Mouse (Mus musculus) macrophage (primary cell): ENCODE results near the gene Amotl2. TPM values are rescaled to one million over a fixed set of nuclear protein-coding genes. Genes with fewer than 3 reads are reported as not detected.
"Not testable (repeated sequence)": the region's sequence is repeated elsewhere in the genome, so short reads cannot be mapped to it uniquely, and the experiment has no call there.

ENCODE experiments used
- H3K27ac ChIP-seq: fragments of 350-480 bp; formaldehyde crosslinking; 2 replicates; pipeline ENCODE4 v1.9.0; 2021
- H3K36me3 ChIP-seq: fragments of 350-480 bp; formaldehyde crosslinking; 2 replicates; pipeline ENCODE4 v1.9.0; 2021; ENCODE audit errors: inconsistent target
- H3K4me3 ChIP-seq: fragments of 350-480 bp; formaldehyde crosslinking; 2 replicates; pipeline ENCODE4 v1.9.0; 2021; ENCODE audit errors: inconsistent target
- H3K79me2 ChIP-seq: fragments of 350-480 bp; formaldehyde crosslinking; 2 replicates; pipeline ENCODE4 v1.9.0; 2021; ENCODE audit errors: inconsistent target
- WGBS: methylation state at CpG from one replicate; pipeline ENCODE4 v1.1.7; 2026; ENCODE audit warnings: inconsistent platforms; ENCODE audit not compliant: missing documents; 5-methylcytosine and 5-hydroxymethylcytosine counted together
- polyA plus RNA-seq: library from polyadenylated mRNA; stranded (reverse); fragments of 250-400 nt; gene quantifications from 3 replicates; pipeline ENCODE4 v1.2.4, GENCODE M21; 2018; ENCODE audit warnings: inconsistent platforms

Gene Amotl2
- polyA plus RNA-seq, 1 experiment from 2014 or later: 0.22 TPM

DNA sequence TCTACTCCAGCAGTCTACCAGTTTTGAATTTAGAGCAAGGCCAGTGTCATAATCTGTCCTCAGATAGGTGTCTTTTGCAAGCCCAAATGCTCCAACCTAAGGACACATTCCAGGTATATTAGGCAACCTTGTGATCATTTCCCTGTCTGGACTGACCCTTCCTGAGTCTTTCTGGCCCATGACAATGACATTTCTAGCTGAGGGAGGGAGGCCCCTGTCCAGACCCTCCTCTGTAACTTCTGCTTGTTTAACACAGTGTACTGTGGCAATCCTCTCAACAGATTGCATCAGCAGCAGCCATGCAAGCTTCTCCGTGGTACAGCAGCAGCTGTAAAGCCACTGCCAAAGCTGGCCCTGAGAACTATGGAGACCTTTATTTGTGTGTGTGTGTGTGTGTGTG, 19.5 kb downstream of the Amotl2 start:
- WGBS: 33% methylated on average over 1 of the region's 1 CpGs
- no peak overlapping the region for H3K4me3 ChIP-seq
- no peaks in the 10 kb centered on the region for H3K79me2 ChIP-seq
- no peak overlapping the region for H3K27ac ChIP-seq
- H3K36me3 ChIP-seq: no peaks in the 10 kb centered on the region

DNA sequence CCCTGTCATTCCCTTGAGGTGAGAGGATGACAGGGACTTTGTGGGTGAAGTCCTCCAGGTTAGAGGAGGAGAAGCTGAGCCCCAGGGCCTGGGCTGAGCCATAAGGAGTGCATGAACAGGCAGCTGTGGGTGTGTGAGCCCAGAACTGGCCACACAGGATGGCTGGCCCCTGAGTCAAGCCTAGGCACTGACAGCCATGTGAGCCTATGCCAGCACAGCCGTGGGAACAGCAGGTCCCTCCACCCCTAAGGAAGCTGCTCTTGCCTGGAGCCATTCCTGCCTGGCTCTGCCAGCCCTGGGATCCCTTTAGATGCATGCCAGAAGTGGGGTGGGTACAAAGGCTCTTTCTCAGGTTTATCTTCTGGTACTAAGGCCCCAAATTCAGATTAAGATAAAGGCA, 20.9 kb downstream of the Amotl2 start:
- 80% methylated on average over 1 of the region's 1 CpGs for WGBS
- H3K36me3 ChIP-seq: no peaks in the 10 kb centered on the region
- no peaks in the 10 kb centered on the region for H3K79me2 ChIP-seq
- no peak overlapping the region for H3K27ac ChIP-seq
- H3K4me3 ChIP-seq: no peak overlapping the region

DNA sequence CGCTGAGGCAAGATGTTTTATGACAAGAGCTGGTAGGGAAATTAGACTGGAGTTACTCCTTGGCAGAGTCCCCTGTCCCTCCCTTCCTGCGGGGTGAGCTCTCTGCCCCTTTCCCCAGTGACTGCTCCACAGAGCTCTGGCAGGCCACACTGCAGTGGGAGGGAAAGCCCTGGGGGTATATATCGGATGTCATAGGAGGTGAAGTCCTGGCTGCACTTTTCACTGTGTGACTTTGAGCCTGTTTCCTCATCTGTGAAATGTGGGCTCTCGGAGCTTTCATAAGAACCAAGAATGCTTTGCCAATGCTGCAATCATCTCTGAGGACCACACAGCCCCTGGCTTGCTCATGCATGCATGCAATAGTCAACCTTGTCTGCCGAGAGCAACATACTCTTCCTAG, 30.3 kb downstream of the Amotl2 start:
- Histone ChIP-seq H3K27ac (no peak overlapping the region), H3K36me3 (no peaks in the 10 kb centered on the region), H3K4me3 (no peak overlapping the region), H3K79me2 (no peaks in the 10 kb centered on the region)
- 63% methylated on average over 5 of the region's 5 CpGs for WGBS

DNA sequence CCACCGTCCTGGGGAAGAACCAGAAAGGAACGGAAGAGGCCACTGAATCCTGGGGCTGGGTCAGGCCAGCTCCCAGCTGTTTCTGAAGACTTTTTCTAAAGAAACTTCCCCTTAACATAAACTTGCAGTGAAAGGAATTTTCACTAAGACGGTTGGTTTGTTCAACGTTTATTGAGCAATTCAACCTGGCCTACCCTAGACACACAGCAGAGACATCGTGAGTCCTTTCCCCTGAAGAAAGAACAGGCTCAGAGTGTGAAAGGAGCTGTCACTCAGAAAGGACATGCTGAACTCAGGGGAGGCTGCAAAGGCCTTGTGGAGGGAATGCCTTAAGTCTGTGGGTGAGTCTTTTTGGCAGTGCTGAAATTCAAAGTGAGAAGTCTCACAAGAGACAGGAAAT, 31.4 kb downstream of the Amotl2 start:
- Histone ChIP-seq H3K36me3 (no peaks in the 10 kb centered on the region), H3K27ac (no peak overlapping the region), H3K4me3 (no peak overlapping the region), H3K79me2 (no peaks in the 10 kb centered on the region)
- WGBS: 32% methylated on average over 5 of the region's 5 CpGs

DNA sequence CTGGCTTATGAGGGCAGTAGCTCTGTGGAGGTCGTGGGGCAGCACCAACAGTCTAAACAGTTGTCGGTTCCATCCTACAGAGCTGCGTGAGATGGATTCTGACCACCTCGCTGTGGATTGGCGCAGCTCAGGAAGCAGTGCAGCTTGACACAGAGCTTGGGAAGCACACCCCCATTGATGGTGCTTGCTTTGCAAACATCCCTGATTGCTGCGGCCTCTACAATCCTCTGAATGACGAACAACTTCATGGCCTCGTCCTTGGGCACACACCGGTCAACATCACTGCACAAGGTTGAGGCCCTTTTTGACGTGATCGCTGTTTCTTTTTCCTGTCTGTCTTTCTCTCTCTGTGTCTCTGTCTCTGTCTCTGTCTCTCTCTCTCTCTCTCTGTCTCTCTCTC, 32.7 kb downstream of the Amotl2 start:
- H3K27ac ChIP-seq: no peak overlapping the region
- WGBS: 87% methylated on average over 11 of the region's 11 CpGs
- no peak overlapping the region for H3K4me3 ChIP-seq
- no peaks in the 10 kb centered on the region for H3K79me2 ChIP-seq
- no peaks in the 10 kb centered on the region for H3K36me3 ChIP-seq

DNA sequence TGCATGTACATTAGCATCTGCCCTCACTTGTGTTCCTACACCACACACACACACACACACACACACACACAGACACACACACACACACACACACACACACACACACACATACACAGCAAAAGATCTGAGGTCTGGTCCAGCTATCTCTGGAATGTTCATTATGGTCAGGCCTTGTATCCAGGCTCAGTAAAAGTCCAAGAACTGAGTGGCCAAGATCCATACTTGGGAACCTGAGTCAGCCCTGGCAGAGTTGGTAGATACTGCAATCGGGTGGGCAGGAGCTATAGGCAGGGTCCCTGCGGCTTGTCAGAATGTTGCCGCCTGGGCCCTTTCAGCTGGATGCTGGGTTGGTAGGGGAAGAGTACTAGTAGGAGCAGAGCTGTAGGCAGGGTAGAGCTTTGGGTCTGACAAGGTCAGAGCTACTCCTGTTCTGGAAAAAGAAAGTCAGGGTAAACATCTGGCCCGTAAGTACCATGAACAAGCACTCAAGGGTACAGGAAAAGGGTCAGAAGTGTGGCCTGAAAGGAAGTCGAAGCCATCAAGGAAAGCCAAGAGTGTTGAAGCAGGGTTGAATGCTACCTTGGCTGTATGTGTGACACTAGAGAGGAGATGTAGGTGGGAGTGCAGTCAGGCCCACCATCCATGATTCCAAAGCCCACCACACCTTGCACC, 35.3 kb downstream of the Amotl2 start:
- WGBS: 87% methylated on average over 5 of the region's 5 CpGs
- no peaks in the 10 kb centered on the region for H3K79me2 ChIP-seq
- H3K4me3 ChIP-seq: no peak overlapping the region
- H3K36me3 ChIP-seq: no peaks in the 10 kb centered on the region
- H3K27ac ChIP-seq: no peak overlapping the region

DNA sequence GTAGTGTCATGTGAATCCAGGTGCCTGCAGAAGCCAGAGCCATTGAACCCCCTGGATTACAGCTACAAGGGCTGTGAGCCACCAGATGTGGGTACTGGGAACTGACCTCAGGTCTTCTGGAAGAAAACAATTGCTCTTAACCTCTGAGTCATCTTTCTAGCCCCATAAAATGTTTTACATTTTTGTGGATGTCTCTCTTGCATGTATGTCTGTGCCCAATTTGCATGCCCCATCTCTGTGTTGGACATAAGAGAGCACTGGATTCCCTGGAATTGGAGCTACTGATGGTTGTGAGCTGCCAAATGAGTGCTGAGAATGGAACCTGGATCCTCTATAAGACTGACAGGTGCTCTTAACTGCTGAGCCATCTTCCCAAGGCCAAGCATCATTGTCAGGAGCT, 36.8 kb downstream of the Amotl2 start:
- Histone ChIP-seq H3K4me3 (no peak overlapping the region), H3K27ac (no peak overlapping the region), H3K36me3 (no peaks in the 10 kb centered on the region), H3K79me2 (no peaks in the 10 kb centered on the region)

DNA sequence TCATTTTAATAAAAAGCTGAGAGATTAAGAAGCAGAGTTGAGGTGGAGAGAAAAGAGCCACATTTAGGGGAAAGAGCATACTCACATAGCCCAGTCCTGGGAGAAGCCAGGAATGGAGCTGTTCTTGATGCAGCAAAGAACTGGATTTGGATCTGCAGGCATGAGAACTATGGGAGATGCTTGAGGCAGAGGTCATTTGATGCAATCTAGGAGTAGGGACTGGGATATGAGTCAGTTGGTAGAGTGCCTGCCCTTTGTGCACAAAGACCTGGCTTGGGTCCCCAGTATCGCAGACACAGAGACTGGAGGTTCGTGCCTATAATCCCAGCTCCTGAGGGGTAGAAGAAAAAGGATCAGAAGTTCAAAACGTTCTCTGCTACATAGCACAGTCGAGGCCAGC, 38.7 kb downstream of the Amotl2 start:
- 89% methylated on average over 4 of the region's 4 CpGs for WGBS
- no peaks in the 10 kb centered on the region for H3K79me2 ChIP-seq
- H3K27ac ChIP-seq: no peak overlapping the region
- no peak overlapping the region for H3K4me3 ChIP-seq
- H3K36me3 ChIP-seq: no peaks in the 10 kb centered on the region

DNA sequence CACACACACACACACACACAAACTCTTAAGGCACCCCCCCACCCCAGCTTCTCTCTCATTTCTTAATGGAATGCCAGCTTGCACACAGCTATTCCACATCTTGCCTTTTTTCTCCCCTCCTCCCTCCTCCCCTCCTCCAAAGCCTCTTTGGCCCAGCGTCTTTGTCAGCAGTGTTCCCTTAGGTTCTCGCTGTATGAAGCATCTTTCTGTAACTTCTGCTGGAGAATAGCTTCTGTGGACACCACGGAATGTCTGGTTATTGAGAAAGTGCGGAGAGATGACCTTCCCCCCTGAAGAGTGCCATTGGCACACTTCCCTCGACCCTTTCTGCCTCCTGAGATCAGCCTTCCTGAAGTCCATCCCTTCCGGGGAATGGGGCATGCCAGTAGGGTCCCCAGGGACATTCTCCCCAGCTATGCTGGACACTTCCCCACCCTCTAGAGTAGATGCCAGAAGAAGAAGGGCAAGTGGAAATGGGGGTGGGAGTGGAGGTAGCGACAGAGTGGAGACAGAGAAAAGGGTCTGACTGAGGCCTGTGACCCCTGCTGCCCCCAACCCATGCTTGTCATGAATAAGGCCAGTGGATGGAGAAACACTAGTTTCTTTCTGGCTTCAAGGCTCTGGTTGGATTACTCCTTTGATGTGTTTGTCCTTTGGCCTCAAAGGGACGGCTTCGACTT, 39.3 kb downstream of the Amotl2 start:
- no peaks in the 10 kb centered on the region for H3K79me2 ChIP-seq
- 88% methylated on average over 9 of the region's 9 CpGs for WGBS
- no peak overlapping the region for H3K4me3 ChIP-seq
- H3K27ac ChIP-seq: no peak overlapping the region
- H3K36me3 ChIP-seq: no peaks in the 10 kb centered on the region

DNA sequence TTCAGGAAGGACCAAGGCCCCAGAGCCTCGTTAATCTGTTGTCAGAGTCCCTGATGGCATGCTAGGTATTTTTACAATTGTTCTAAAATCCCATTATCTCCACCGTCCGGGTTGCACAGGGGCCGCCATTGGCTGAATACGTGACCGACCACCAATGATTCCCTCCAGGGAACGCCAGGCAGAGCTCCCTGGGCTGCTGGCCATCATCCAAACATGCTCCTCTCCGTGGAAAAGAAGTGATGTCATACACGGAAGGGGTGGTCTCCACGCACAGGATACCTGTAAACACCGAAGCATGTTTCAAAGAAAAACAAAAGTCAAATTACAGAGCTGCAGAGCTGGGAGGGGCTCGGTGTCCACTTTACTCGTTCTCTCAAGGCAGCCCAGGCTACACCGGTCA, 39.9 kb downstream of the Amotl2 start:
- H3K36me3 ChIP-seq: no peaks in the 10 kb centered on the region
- no peaks in the 10 kb centered on the region for H3K79me2 ChIP-seq
- WGBS: 81% methylated on average over 14 of the region's 14 CpGs
- H3K27ac ChIP-seq: no peak overlapping the region
- H3K4me3 ChIP-seq: no peak overlapping the region

DNA sequence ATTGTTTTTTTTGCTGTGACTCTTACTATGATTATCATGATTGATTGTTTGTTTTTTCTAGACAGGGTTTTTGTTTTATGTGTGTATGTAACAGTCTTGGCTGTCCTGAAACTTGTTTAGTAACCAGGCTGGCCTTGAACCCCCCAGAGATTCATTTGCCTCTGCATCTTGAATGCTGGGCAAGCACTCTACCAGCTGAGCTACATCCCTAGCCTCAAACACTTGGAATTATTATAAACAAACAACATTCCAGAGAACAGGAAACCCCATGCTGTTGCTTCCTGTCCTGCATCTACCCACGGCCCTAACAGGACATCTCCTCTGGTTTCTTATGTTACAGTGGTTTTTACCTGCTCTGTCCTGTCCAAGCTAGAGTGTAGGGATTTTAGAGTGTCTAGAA, 42.4 kb downstream of the Amotl2 start:
- H3K27ac ChIP-seq: no peak overlapping the region
- H3K36me3 ChIP-seq: no peaks in the 10 kb centered on the region
- H3K4me3 ChIP-seq: no peak overlapping the region
- no peaks in the 10 kb centered on the region for H3K79me2 ChIP-seq
- WGBS: 60% methylated on average over 1 of the region's 1 CpGs

DNA sequence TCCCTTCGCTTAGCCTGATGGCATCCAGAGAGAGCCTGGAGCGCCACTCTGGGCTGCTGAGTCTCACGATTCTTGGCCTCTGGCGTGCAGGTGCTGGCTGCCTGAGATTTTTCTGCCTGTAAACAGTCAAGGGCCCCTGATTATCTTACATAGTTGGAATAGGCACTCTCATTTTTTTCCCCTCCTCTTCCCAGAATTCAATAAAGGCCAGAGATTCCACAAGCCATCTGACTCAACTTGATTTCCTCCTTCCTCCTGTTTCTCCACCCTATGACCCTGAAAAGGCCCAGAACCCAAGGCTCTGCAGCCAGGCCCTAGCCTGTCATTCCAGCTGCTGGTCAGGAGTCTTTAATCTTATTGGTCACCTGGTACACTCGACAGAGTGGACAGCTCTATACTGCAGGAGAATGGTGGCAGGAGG, 43.1 kb downstream of the Amotl2 start:
- Histone ChIP-seq H3K36me3 (no peaks in the 10 kb centered on the region), H3K4me3 (no peak overlapping the region), H3K27ac (no peak overlapping the region), H3K79me2 (no peaks in the 10 kb centered on the region)
- 82% methylated on average over 5 of the region's 5 CpGs for WGBS

DNA sequence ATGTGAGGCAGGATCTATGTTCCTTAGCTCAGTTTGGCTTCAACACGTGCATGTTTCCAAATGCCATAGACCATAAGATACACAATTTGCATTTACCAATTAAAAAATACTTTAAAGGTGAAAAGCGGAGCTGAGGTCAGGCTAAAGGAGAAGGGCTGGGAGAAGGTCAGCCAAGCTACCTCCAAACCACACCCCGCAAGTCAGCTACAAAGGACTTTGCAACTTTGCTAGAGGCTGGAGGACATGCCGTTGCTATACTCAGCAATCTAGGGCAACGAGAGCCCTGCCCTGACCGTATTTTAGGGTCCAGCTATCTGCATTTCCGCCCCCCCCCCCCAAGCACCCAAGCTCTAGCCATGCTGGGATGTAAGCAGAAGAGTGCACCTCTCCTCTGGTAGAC, 45.1 kb downstream of the Amotl2 start:
- H3K4me3 ChIP-seq: no peak overlapping the region
- H3K79me2 ChIP-seq: no peaks in the 10 kb centered on the region
- H3K36me3 ChIP-seq: no peaks in the 10 kb centered on the region
- no peak overlapping the region for H3K27ac ChIP-seq
- WGBS: 86% methylated on average over 6 of the region's 7 CpGs

DNA sequence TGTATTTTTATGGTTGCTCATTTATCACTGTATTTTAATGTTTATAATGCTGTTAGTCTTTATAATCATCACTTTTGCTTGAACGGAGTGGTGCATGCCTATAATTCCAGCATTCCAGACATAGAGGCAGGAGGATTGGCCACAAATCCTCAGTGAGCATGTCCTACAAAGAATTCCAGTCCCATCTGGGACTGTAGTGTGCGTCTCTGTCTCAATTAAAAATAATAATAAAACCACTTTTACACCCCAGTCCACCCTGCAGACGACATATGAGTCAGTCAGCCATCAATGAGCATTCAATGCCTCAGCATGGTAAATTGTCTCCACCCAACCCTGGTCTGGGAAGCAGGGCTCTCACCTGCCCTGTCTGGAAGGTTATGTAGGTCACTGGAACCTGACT, 46.4 kb downstream of the Amotl2 start:
- WGBS: 95% methylated on average over 3 of the region's 3 CpGs

DNA sequence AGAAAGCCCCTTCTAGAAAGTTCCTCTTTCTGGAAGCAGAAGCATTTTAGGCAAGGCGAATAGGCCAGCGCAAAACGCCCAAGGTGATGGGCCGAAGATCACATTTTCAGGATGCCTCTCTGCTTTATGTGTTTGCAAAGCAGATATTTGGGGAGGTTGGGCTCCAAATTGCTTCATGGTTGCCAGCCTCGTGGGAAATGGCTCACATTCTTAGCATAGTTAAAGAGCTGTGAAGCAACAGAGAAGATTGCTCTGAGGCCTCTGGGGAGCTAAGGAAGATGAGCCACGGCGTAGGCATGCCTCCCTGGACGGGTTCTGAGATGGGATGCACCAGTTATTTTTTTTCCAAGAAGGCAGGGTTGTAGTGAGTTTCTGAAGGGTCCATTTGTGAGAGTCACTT, 47.0 kb downstream of the Amotl2 start:
- Histone ChIP-seq H3K36me3 (no peaks in the 10 kb centered on the region), H3K27ac (no peak overlapping the region), H3K79me2 (no peaks in the 10 kb centered on the region), H3K4me3 (no peak overlapping the region)
- 75% methylated on average over 8 of the region's 8 CpGs for WGBS

More for the DNA sequence above, 46.4 kb downstream of the Amotl2 start:
- Histone ChIP-seq H3K27ac (no peak overlapping the region), H3K4me3 (no peak overlapping the region), H3K79me2 (no peaks in the 10 kb centered on the region), H3K36me3 (no peaks in the 10 kb centered on the region)

DNA sequence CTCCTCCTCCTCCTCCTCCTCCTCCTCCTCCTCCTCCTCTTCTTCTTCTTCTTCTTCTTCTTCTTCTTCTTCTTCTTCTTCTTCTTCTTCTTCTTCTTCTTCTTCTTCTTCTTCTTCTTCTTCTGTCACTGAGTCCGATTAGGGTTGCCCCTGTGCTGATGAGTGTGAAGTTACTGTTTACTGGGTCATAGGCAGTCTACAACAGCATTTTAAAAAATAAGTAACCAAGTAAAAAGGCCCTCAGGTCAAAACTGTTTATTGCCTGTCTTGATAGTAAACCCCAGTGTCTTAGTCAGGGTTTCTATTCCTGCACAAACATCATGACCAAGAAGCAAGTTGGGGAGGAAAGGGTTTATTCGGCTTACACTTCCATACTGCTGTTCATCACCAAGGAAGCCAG, 48.1 kb downstream of the Amotl2 start:
- not testable (repeated sequence) for H3K27ac ChIP-seq, H3K79me2 ChIP-seq, H3K36me3 ChIP-seq, H3K4me3 ChIP-seq
- WGBS: no CpG with 5 or more reads among the region's 2 CpGs
